Mouse (Mus musculus): ENCODE data around the gene Trim9.

GRCm38 (mm10) chr12:70349788-70350187 lies 2.4 kb upstream of the Trim9 start:
- TF ChIP-seq EP300 (IDR thresholded peaks at IDR 0.05; ENCODE audit: low read depth) (no peak), CTCF (IDR thresholded peaks at IDR 0.05; ENCODE audit: low read depth) (no peak)
